Mouse (Mus musculus): ENCODE results near the gene Adcy2.

Gene Adcy2

DNA sequence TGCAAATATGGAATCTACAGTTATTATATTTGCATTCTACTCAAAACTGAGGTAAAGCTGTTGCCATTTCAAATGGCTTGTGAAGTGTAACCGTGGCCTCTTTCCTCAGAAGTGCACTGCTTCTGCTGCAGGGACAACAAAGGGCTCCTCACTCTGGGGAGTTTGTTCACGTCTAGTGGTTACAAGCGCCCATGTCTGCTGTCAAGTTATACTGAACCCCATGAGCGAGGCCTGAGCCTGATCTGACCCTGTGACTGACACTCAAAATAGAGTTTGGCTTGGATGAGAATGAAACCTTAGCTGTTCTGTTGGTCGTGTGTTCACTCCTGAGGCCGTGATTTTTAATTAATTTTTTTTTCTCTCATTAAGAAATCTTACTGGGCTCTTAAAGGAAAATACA, 38.8 kb downstream of the Adcy2 start:
- DNase-seq = no peak

DNA sequence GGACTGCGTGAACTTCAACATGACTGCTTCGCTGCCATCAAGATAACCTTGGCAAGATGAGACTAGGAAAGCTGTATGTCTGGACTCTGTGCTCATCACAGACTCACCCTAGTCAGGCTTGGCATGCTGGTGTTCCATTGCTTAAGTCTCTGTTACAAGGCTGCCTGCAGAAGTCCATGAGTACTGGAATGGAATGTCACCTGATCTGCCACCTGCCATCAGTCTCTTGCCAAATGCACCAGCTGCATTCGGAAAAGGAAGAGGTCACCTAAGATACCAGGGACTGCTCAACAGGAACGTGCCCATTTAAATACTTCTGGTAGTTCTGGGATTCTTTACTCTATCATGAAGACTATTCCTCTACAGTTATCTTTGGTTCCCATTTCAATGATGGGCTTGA, 39.9 kb downstream of the Adcy2 start:
- no peak for DNase-seq

DNA sequence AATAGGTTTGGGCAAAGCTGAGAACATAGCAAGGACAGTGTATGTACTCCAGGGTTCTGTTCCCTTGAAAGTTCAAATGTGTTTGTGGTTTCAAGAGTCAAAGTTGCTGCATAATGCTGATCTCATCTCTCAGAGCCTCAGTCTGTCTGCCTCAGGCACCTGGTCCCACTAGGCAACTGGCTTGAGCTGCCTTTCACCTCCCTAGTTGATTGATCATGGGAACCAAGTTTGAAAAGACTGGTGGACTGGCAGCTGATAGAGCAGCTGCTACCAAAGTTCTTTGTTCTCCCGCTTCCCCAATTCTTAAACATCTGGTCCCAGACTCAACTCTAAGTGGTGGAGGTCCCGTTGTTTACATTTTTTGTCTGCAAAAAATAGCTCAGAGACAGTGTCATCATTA, 56.6 kb downstream of the Adcy2 start:
- no peak for DNase-seq

DNA sequence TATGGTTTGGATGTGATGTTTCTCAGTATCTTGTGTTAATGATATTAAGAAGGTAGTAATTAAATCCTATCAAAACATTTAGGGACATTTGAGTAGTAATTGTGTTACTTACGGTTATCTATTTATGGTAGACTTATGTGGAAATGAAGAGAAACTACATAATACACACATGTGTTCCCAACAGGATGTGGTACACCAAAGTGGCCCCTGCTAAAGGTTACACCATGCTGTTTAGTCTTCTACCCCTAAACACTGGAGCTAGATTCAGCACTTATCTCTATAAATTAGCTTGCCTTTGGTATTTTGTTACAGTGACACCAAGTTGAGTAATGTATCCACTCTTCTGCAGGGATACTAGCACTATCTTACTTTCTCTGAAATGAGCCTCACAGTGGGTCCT, 57.9 kb downstream of the Adcy2 start:
- no peak for DNase-seq

DNA sequence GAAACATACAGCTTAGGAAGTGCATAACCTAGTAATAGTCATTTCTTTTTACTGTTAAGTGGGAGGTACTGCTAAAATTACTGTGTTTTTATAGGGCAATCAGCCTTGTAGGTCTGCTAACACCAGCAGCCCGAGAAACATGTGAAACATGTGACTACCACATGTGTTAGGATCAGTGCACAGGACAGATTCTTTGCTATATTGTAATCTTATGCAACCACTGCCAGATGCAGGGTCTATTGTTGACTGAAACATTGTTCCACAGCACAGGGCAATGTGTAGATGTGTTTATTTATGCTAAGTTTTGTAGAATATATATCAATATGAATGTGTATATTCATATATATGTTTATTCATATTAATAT, 67.1 kb downstream of the Adcy2 start:
- no peak for DNase-seq

DNA sequence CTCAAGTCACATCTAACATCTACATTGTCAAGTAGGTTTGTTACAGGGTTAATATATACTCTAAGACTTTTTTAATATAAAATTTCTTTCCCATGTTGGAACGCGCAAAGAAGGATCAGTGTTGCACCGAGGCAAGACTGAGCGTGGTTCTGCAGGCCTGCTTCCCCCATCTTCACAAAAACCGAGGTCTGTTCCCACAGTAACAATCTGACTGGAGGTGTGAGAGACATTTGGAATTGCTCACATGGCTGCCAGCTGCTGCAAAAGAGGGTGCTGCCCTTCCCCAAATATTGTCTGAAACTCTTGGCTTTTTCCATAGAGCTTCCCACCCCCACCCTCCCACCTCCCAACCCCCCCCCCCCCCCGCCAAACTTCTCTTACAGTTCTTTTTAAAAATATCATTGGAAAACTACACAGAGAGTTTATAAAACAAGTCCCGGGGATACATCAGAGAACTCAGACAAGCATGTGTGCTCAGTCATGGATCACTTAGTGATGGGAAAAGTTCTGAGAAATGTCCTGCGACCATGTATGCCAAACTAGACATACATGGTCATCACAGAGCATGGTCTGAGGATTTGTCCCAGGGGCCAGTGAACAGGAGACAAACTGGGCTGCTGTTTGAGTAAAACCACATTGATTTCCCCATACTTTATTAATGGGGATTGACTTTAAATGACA, 67.6 kb downstream of the Adcy2 start:
- no peak for DNase-seq

DNA sequence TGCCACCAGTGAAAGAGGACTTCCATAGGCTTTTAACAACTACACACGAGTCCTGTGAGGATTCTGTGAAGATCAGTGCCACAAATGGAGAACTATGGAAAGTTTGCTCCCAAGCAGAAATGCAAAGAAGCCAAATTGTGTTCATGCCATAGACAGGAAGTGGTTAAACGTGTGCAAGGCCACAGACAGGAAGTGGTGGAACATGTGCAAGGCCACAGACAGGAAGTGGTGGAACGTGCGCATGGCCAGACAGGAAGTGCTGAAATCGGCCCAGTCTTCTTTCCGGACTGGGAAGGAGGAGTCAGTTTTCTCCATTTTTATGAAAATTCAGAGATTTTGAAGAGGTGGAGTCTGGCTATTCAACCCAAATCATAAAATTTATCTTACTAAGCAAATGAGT, 70.9 kb downstream of the Adcy2 start:
- peak; percentile 9 for DNase-seq

DNA sequence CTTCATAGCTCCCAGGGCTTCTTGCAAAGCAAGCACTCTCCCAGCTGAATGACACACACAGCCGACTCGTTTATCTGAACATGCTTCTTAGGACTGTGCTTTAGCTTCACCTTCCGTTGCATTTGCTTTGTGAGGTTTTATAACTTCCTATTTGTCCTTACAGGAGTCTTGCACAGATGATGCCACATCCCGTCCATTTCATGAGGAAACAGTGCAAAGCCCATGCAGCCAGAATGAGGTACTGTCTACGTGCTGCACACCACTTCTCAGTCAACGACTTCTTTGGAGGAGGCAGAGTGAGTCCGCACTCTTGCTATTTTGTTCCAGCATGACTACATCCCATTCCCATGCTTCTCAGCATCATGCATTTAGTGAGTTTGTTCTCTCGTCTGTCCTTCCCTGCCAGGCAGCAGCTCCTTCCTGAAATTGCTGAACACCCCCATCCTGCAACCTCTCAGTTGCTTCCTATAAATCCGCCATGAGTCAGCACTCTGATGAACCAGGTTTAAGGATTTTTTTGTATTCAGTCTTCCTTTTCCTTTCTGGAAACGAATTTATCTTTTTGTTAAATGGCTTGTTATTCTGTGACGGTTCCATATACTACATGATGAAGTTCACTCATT, 85.6 kb downstream of the Adcy2 start:
- DNase-seq = no peak

DNA sequence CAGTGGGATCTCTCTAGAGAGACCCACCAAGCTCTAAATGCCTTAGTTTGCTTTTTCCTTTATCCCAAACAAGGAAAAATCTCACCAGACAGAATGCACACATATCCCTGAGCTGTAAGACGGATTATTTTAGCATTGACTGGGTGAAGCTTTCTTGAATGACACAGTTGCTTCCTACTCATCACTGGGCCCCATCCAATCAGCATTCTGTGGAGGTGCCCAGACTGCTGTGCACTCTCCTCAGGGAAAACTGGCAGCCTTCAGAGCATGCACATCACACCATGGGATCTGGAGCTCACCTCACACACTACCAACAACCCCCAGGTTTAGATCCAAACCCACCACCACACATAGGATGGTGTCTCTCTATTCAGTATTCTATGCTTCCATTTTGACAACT, 92.7 kb downstream of the Adcy2 start:
- DNase-seq = no peak

DNA sequence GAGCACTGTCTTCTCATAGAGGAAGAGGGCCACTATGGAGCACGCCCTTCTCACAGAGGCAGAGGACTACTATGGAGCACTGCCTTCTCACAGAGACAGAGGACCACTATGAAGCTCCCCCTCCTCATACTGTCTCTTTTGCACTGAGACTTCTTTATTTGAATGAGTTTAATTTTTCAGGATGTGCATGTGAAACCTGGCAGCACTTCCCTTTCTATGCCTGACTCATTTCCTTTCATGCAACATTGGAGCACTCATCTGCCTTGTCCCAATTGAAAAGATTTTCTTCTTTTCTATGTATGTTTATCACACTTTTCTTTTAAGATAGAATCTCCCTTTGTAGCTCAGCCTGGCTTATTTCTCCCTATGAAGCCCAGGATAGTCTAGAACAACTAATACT, 96.6 kb downstream of the Adcy2 start:
- DNase-seq = no peak

DNA sequence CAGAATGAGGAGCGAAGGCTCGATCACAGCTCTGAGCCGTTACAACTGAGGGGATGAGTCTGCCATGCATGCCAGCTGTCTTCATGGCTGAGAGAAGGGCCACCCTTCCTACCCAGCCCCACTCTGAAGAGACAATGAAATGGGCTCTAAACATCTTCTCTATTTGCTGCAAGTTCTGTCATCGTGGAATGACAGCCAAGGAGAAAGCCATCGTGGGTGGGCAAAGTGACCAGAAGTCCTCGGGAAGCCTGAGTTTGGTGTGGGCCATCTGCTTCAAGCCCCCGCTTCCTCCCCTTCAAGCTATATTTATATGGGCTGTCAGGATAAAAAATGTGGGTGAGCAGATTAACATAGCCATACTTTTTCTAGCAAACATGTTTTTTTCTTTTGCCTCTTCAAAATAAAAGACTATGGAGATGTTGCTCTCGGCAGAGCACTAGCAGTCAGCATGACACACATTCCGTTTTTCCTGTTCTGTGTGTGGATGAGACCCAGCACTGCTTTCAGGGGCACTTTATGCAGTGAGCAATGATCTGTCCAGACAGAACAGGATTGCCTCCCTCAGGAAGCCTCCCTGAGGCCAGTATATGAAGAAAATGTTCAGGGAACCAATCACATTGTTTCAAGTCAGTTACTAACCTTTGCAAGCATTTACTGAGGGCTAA, 109.3 kb downstream of the Adcy2 start:
- DNase-seq = peak; percentile 30

DNA sequence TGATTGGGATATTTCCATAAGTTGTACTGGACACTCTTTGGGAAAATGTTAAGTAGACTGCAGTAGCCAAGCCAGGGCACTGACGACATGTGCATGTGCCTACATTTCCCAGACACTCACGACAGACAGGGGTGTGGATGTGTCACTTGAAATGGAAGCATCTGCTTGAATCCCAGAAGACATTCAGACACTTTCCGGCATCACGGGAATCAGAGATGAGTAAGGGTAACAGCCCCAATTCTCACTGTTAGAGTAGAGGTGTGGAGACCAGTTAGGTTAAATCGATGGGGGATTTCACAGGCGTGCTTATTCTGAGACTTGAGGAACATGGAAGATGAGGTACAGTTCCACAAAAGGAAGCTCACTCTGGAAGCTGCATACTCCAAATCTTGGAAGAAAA, 130.6 kb downstream of the Adcy2 start:
- DNase-seq = no peak

DNA sequence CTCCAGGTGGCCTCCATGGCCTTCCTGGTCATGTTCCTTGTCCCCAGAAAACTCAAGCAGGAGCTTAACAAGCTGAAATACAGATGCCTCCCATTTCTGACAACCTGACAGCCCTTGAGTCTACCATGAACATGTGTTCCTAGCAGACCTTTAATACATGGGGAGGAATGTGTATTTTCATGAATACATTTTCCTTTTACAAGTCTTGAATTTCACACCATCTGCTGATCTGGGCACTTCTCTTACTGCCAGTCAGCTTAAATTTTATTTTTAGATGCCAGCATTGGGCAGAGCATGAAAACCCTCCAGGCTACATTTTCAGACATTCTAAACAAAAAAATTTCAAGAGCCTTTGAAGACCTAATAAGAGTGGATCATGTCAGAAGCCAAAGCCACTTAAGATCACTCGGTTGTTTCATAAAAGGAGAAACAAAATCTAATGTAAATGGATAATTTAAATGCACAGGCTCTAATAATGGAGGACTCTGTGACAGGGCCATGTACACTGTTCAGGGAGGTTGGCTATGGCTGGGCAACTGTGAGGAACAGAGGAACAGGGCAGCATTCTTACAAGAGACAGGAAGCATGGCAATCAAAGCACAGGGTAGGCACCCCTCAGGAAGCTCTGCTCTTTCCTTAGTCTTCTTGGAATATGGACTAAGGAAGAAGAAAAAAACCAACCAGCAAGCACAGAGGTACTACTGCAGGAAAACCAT, 131.2 kb downstream of the Adcy2 start:
- DNase-seq = no peak

DNA sequence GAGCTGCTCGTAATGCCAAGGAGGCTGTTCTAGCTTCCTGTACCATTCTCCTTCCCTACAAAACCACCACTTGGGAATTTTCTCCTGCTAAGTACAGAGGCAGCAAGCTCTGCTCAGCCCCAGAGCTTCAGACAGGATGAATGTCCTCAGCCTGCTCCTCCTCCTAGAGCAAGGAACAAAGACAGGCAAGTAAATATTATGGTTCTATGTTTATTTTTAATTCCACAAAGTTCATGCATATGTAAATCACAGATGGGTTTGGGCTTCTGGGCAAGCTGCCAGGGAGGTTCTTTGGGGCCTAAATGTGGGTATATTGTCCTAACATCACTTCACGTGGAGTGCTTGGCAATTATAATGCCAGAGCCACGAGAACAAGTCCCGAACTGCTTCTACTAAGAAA, 139.3 kb downstream of the Adcy2 start:
- peak; percentile 7 for DNase-seq

DNA sequence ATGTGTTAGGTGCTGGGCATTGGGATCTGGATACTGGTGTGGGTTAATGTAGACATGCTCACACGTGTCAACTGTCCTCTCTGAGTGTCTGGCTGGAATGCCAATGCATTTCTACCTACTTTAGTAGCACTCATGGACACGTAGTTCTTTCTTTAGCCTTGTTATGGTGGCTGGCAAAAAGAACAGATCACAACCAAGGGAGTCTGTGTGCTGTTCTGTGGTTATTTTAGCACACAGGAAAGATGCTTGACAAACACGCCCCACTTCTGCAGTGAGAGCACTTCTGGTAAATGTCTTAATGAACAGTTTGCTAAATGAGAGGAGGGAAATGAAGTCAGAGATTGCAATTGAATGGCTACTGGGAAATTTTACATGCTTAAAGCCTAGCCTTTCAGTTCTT, 151.1 kb downstream of the Adcy2 start:
- no peak for DNase-seq

DNA sequence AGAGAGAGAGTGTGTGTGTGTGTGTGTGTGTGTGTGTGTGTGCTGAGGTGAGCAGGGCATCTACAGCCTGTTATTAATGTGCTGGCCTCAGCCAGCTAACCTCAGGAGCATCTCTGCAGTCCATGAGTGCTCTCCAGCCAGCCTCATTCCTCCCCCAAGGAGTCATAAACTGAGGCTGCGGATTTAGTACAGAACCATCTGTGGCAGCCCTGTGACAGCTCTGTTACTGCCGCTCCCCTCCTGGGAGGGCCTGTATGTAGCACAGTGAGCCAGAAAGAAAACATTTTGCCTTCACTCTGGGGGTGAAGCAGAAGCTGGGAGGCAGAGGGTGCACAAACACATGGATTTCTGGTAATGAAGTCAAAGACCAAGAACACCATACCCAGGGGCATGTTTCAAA, 159.8 kb downstream of the Adcy2 start:
- DNase-seq = peak; percentile 16

DNA sequence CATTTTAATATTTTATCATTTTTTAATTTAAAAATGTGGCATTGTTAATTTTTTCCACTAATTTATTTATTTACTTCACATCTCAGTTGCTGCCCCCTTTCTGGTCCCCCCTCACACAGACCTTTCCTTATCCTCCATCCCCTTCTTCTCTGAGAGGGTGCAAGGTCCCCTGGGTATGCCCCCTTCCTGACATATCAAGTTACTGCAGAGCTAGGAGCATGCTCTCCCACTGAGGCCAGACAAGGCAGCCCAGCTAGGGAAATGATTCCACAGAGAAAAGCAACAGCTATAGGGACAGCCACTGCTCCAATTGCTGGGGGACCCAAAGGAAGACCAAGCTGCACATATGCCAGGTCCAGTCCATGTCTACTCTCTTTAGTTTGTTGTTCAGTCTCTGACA, 163.2 kb downstream of the Adcy2 start:
- no peak for DNase-seq

DNA sequence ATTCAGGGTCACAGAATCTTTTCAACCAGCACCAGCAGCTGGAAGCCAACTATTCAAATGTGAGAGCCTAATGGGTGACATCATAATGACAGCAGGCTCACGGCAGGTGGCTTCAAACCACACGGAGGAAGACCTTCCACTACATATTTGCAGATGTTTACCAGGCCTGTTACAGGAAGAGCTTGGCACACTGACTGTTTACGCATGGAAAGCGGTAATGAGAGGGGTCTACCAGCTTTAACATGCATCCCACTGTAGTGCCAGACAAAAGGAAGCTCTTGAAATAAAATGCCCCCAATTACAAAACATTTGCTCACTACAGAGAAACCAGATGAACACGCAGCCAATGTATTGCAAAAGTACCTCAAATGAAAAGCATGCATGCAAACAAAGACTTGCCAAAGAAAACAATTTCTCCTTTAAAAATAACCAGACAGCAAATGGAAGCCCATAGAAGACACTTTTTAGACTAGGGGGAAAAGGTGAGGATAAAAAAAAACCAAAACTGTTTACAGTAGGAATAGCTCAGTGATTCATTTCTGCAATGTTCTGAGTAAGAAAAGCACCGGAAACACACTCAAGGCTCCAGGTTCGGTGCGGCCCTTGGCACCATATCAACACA, 163.8 kb downstream of the Adcy2 start:
- DNase-seq = no peak

DNA sequence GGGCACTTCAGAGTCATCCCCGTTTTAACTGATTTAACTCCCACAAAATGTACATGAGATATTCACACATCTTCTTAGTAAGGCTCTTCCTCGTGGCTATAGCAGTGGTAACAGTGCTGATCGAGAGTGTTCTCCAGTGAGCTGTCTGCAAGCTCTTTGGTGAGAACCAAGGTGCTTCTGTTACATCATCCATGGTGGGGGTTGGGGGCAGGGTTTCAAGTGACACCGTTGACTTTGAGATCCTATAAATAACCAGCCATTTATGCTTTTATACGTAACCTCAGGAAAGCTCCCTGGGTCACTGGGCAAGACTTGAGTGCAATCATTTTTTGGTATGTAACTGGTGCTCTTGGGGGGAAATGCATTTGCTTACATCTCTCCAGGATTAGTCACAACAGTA, 167.2 kb downstream of the Adcy2 start:
- no peak for DNase-seq

DNA sequence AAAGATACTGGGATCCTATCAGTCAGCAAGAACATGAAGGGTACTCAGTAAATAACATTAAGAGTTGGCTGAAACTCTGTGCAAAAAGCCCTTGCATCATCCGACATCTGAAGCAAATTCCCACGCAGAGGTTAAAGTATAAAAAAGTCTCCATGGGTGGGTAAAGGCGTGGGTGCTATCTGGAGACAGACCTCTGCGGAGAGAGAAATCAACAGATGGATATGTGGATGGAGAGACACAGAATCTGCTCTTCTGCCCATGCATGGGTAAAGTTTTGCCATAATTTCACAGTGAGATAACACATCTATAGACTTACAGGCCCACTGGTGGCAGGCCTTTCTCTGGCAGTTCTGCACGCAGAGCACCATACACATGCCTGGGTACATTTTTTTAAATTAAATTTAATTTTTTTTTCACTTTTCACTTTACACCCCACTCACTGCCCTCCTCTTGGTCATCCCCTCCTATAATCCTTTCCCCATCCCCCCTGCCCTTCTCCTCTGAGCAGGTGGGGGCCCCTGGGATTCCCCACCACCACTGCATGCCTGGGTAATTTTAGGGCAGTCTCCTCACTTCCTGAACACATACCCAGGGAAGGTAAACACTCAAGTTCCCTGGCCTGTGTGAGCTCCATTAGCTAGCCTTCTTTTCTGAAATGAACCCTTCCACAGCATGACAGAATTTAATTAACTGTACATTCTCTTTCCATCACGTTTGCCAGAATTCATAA, 169.1 kb downstream of the Adcy2 start:
- no peak for DNase-seq

DNA sequence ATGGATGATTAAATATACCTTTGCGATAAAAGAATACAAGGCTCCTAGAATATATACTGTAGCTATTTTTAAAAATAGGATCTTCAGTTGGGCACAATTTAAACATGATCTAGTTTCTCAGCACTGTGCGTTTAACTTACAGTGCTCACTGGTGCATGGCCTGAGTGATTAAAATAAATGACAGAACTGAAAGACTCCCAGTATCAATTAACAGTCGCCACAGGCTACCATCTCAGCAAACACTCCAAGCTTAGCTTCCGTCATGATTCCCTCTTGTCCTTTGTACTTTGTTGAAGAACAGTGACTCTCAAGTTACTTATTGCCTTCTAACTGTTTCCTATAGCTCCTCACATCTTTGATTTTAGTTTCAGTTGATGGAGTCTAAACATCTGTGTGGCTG, 170.9 kb downstream of the Adcy2 start:
- no peak for DNase-seq

DNA sequence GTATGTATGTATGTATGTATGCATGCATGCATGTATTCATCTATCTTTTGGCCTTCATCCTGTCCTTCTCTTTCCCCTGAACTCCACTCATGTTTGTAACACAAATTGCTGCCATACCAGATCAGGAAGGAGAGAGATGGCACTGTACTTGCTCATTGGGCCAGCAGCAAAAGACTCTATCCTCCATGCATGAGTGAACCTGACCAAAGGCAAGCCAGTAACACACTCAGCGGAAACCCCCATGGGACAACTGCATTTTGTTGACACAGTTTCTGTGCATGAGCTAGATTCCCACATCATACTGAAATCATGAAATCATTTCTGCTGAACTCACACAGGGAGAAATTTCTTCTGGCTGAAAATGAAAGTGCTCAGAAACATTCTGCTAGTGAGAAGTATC, 172.9 kb downstream of the Adcy2 start:
- no peak for DNase-seq

Measured in kidney, postnatal 10 days (tissue).